Mouse (Mus musculus): ENCODE measurements around the gene Nccrp1. TPM values are rescaled to one million over a fixed set of nuclear protein-coding genes. Genes with fewer than 3 reads are reported as not detected.

Nccrp1 gene
- polyA plus RNA-seq, 1 experiment from 2014 or later = not detected

DNA sequence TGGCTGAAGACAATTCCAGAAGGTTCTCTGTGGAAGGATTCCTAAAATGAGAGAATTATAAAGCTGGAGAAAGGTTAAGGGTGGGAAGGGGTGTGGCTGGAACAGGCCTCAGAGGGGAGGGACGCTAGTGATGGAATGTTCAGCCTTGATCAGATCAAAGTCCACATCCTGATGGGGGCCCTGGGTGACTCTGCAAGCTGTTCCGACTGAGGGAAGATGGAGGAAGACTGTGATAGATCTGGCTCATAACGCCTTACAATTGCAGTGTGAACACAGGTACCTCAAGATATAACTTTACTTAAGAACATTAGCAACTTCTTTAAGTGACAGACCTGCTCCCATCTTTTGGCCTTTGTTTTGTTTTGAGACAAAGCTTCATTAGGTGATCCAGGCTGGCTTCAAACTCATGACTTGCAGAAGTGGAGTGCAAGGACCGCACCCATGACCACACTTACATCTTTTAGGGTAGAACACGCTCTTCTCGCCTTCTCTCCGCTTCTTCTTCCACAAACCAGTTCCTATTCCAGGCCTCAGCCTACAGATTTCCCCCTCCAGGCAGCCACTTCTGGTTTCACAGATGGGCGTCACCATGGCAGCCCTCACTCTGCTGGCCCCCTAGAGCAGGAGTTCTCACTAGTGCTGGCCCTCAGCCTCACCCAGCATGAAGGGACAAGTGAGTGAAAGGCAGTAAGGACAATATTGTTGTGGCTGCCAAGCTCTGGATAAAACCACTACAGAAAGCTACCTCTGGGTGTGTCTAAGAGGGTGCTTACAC lies 36.7 kb upstream of the Nccrp1 start:
- WGBS = 81% methylated on average over 8 of the region's 8 CpGs
- ATAC-seq = no peak
- Histone ChIP-seq H3K27me3 (replicated peaks; ENCODE audit: control insufficient read depth, insufficient read depth, low read length) (no peaks in the 10 kb centered on the region), H3K9ac (ENCODE audit: low read depth, low read length) (no peak overlapping the region), H3K4me3 (ENCODE audit: low read length) (no peak overlapping the region), H3K9me3 (ENCODE audit: control insufficient read depth, low read length) (no peaks in the 10 kb centered on the region), H3K4me1 (ENCODE audit: control insufficient read depth, insufficient read depth, low read depth, low read length) (peaks cover 35% of the 10 kb centered on the region), H3K36me3 (ENCODE audit: control insufficient read depth, insufficient read depth, low read length) (no peaks in the 10 kb centered on the region), H3K4me2 (ENCODE audit: low read length) (no peak overlapping the region), H3K27ac (ENCODE audit: low read depth, low read length) (no peak overlapping the region)

GRCm38 (mm10) chr7:28582841-28583240 lies 35.8 kb upstream of the Nccrp1 start:
- Histone ChIP-seq H3K9ac (ENCODE audit: low read depth, low read length) (no peak overlapping the region), H3K9me3 (ENCODE audit: control insufficient read depth, low read length) (no peaks in the 10 kb centered on the region), H3K4me1 (ENCODE audit: control insufficient read depth, insufficient read depth, low read depth, low read length) (peaks cover 30% of the 10 kb centered on the region), H3K27me3 (replicated peaks; ENCODE audit: control insufficient read depth, insufficient read depth, low read length) (no peaks in the 10 kb centered on the region), H3K4me2 (ENCODE audit: low read length) (no peak overlapping the region), H3K4me3 (ENCODE audit: low read length) (no peak overlapping the region), H3K36me3 (ENCODE audit: control insufficient read depth, insufficient read depth, low read length) (no peaks in the 10 kb centered on the region), H3K27ac (ENCODE audit: low read depth, low read length) (no peak overlapping the region)
- 78% methylated on average over 11 of the region's 11 CpGs for WGBS
- ATAC-seq = no peak

GRCm38 (mm10) chr7:28581721-28582120 lies 34.7 kb upstream of the Nccrp1 start:
- Histone ChIP-seq H3K9ac (ENCODE audit: low read depth, low read length) (no peak overlapping the region), H3K4me1 (ENCODE audit: control insufficient read depth, insufficient read depth, low read depth, low read length) (peaks cover 26% of the 10 kb centered on the region), H3K36me3 (ENCODE audit: control insufficient read depth, insufficient read depth, low read length) (no peaks in the 10 kb centered on the region), H3K4me2 (ENCODE audit: low read length) (no peak overlapping the region), H3K27ac (ENCODE audit: low read depth, low read length) (no peak overlapping the region), H3K4me3 (ENCODE audit: low read length) (no peak overlapping the region), H3K27me3 (replicated peaks; ENCODE audit: control insufficient read depth, insufficient read depth, low read length) (no peaks in the 10 kb centered on the region), H3K9me3 (ENCODE audit: control insufficient read depth, low read length) (no peaks in the 10 kb centered on the region)
- ATAC-seq = no peak
- WGBS = 91% methylated on average over 4 of the region's 4 CpGs

GRCm38 (mm10) chr7:28579826-28580225 lies 32.8 kb upstream of the Nccrp1 start:
- Histone ChIP-seq H3K9ac (ENCODE audit: low read depth, low read length) (no peak overlapping the region), H3K36me3 (ENCODE audit: control insufficient read depth, insufficient read depth, low read length) (no peaks in the 10 kb centered on the region), H3K4me2 (ENCODE audit: low read length) (no peak overlapping the region), H3K27ac (ENCODE audit: low read depth, low read length) (no peak overlapping the region), H3K9me3 (ENCODE audit: control insufficient read depth, low read length) (no peaks in the 10 kb centered on the region), H3K27me3 (replicated peaks; ENCODE audit: control insufficient read depth, insufficient read depth, low read length) (no peaks in the 10 kb centered on the region), H3K4me3 (ENCODE audit: low read length) (no peak overlapping the region), H3K4me1 (ENCODE audit: control insufficient read depth, insufficient read depth, low read depth, low read length) (peaks cover 20% of the 10 kb centered on the region)
- WGBS = 69% methylated on average over 5 of the region's 5 CpGs
- ATAC-seq = no peak

- 82% methylated on average over 5 of the region's 5 CpGs for WGBS
- H3K27ac ChIP-seq (ENCODE audit: low read depth, low read length) = no peak overlapping the region
- peaks cover 12% of the 10 kb centered on the region for H3K4me1 ChIP-seq (ENCODE audit: control insufficient read depth, insufficient read depth, low read depth, low read length)
- no peaks in the 10 kb centered on the region for H3K36me3 ChIP-seq (ENCODE audit: control insufficient read depth, insufficient read depth, low read length)
- ATAC-seq = no peak
- H3K4me3 ChIP-seq (ENCODE audit: low read length) = no peak overlapping the region
- H3K9me3 ChIP-seq (ENCODE audit: control insufficient read depth, low read length) = no peaks in the 10 kb centered on the region
- H3K4me2 ChIP-seq (ENCODE audit: low read length) = no peak overlapping the region
- H3K9ac ChIP-seq (ENCODE audit: low read depth, low read length) = no peak overlapping the region
- H3K27me3 ChIP-seq (replicated peaks; ENCODE audit: control insufficient read depth, insufficient read depth, low read length) = no peaks in the 10 kb centered on the region
Observed at GRCm38 (mm10) chr7:28578543-28579053, 31.5 kb upstream of the Nccrp1 start.

GRCm38 (mm10) chr7:28577826-28578542 lies 30.9 kb upstream of the Nccrp1 start:
- no peak overlapping the region for H3K9ac ChIP-seq (ENCODE audit: low read depth, low read length)
- H3K27me3 ChIP-seq (replicated peaks; ENCODE audit: control insufficient read depth, insufficient read depth, low read length) = no peaks in the 10 kb centered on the region
- no peaks in the 10 kb centered on the region for H3K9me3 ChIP-seq (ENCODE audit: control insufficient read depth, low read length)
- 84% methylated on average over 9 of the region's 9 CpGs for WGBS
- no peak overlapping the region for H3K4me2 ChIP-seq (ENCODE audit: low read length)
- H3K27ac ChIP-seq (ENCODE audit: low read depth, low read length) = no peak overlapping the region
- H3K4me1 ChIP-seq (ENCODE audit: control insufficient read depth, insufficient read depth, low read depth, low read length) = peaks cover 10% of the 10 kb centered on the region
- no peaks in the 10 kb centered on the region for H3K36me3 ChIP-seq (ENCODE audit: control insufficient read depth, insufficient read depth, low read length)
- H3K4me3 ChIP-seq (ENCODE audit: low read length) = no peak overlapping the region
- no peak for ATAC-seq

GRCm38 (mm10) chr7:28576271-28576914 lies 29.3 kb upstream of the Nccrp1 start:
- no peak overlapping the region for H3K4me3 ChIP-seq (ENCODE audit: low read length)
- no peaks in the 10 kb centered on the region for H3K27me3 ChIP-seq (replicated peaks; ENCODE audit: control insufficient read depth, insufficient read depth, low read length)
- peak; percentile 79 for ATAC-seq
- H3K4me2 ChIP-seq (ENCODE audit: low read length) = no peak overlapping the region
- H3K9ac ChIP-seq (ENCODE audit: low read depth, low read length) = no peak overlapping the region
- H3K4me1 ChIP-seq (ENCODE audit: control insufficient read depth, insufficient read depth, low read depth, low read length) = peaks cover 8% of the 10 kb centered on the region
- no peaks in the 10 kb centered on the region for H3K36me3 ChIP-seq (ENCODE audit: control insufficient read depth, insufficient read depth, low read length)
- no peak overlapping the region for H3K27ac ChIP-seq (ENCODE audit: low read depth, low read length)
- 76% methylated on average over 5 of the region's 5 CpGs for WGBS
- no peaks in the 10 kb centered on the region for H3K9me3 ChIP-seq (ENCODE audit: control insufficient read depth, low read length)

GRCm38 (mm10) chr7:28575597-28575996 lies 28.5 kb upstream of the Nccrp1 start:
- H3K4me2 ChIP-seq (ENCODE audit: low read length) = no peak overlapping the region
- ATAC-seq = no peak
- H3K27ac ChIP-seq (ENCODE audit: low read depth, low read length) = no peak overlapping the region
- H3K9me3 ChIP-seq (ENCODE audit: control insufficient read depth, low read length) = no peaks in the 10 kb centered on the region
- no peaks in the 10 kb centered on the region for H3K27me3 ChIP-seq (replicated peaks; ENCODE audit: control insufficient read depth, insufficient read depth, low read length)
- no peak overlapping the region for H3K4me3 ChIP-seq (ENCODE audit: low read length)
- 93% methylated on average over 11 of the region's 11 CpGs for WGBS
- H3K36me3 ChIP-seq (ENCODE audit: control insufficient read depth, insufficient read depth, low read length) = no peaks in the 10 kb centered on the region
- H3K4me1 ChIP-seq (ENCODE audit: control insufficient read depth, insufficient read depth, low read depth, low read length) = peaks cover 16% of the 10 kb centered on the region
- no peak overlapping the region for H3K9ac ChIP-seq (ENCODE audit: low read depth, low read length)

DNA sequence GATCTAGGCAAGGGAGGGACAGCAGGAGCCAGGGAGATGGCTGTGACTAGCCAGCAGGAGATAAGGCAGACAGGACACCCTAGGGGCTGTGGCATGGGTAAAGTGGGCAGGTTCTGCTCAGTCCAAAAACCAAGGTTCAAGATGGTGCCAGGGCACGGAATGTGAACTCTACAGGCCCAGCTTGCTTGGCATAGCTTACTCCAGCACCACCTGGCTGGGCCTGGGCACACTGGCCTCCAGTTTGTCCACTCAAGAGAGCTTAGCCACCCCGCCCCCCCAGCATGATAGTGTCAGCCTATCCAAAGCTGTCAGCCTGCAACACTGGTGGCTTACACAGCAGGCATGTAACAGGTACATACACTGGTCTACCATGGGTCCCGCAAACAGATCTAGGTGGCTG lies 26.2 kb upstream of the Nccrp1 start:
- Histone ChIP-seq H3K4me2 (ENCODE audit: low read length) (no peak overlapping the region), H3K9ac (ENCODE audit: low read depth, low read length) (no peak overlapping the region), H3K4me1 (ENCODE audit: control insufficient read depth, insufficient read depth, low read depth, low read length) (peaks cover 23% of the 10 kb centered on the region), H3K27ac (ENCODE audit: low read depth, low read length) (no peak overlapping the region), H3K9me3 (ENCODE audit: control insufficient read depth, low read length) (no peaks in the 10 kb centered on the region), H3K4me3 (ENCODE audit: low read length) (no peak overlapping the region), H3K36me3 (ENCODE audit: control insufficient read depth, insufficient read depth, low read length) (no peaks in the 10 kb centered on the region), H3K27me3 (replicated peaks; ENCODE audit: control insufficient read depth, insufficient read depth, low read length) (no peaks in the 10 kb centered on the region)
- no peak for ATAC-seq
- WGBS = 94% methylated on average over 3 of the region's 3 CpGs
